Mouse (Mus musculus) CH12.LX (cell line): ENCODE data around the gene Rtn3. TPM values are rescaled to one million over a fixed set of nuclear protein-coding genes. Genes with fewer than 3 reads are reported as not detected.
"Not testable (repeated sequence)": the region's sequence is repeated elsewhere in the genome, so short reads cannot be mapped to it uniquely, and the experiment has no call there.

Experiments used
- DNase-seq: peaks from one replicate; pipeline ENCODE4 v3.0.0-alpha.2; 2013; ENCODE audit errors: extremely low read depth
- H3K27ac ChIP-seq: 2 replicates; pipeline ENCODE4 v1.5.1; 2012; ENCODE audit warnings: low read depth, mild to moderate bottlenecking, control low read depth, moderate library complexity; ENCODE audit not compliant: insufficient read depth
- H3K27me3 ChIP-seq: replicated peaks from 2 replicates; pipeline ENCODE3; 2012; ENCODE audit warnings: inconsistent platforms
- H3K36me3 ChIP-seq, 2 experiments: replicated peaks in 1 of 2; 2 replicates each; pipeline versions ENCODE3 to v1.6.1; 2012; ENCODE audit warnings: inconsistent platforms in 1 of 2, low read length in 1 of 2, mild to moderate bottlenecking in 1 of 2, mixed read lengths in 1 of 2, moderate library complexity in 1 of 2; ENCODE audit not compliant: control insufficient read depth in 1 of 2, insufficient read depth in 1 of 2
- H3K4me1 ChIP-seq, 2 experiments: 2 replicates each; pipeline ENCODE4 v1.6.1; 2012; ENCODE audit warnings: inconsistent platforms in 1 of 2, moderate library complexity in 1 of 2; ENCODE audit not compliant: insufficient read depth in 2 of 2, control insufficient read depth in 1 of 2
- H3K4me2 ChIP-seq: 2 replicates; pipeline ENCODE4 v1.6.1; 2012; ENCODE audit warnings: low read depth, mild to moderate bottlenecking, control low read depth; ENCODE audit not compliant: poor library complexity, insufficient read depth, severe bottlenecking
- H3K4me3 ChIP-seq, 3 experiments: fragments of 150-350 bp in 1 of 3; sonication (generic) in 1 of 3; replicated peaks in 1 of 3; 2 replicates each; pipeline versions ENCODE3 to v1.5.1; 2011 to 2012; ENCODE audit warnings: low read depth in 2 of 3, low read length in 2 of 3, mild to moderate bottlenecking in 2 of 3, moderate library complexity in 2 of 3, control low read depth in 1 of 3, improper control_type of control experiment in 1 of 3, inconsistent platforms in 1 of 3, mixed read lengths in 1 of 3; ENCODE audit not compliant: poor library complexity in 1 of 3
- H3K79me2 ChIP-seq: replicated peaks from 2 replicates; pipeline ENCODE4 v1.6.1; 2012; ENCODE audit warnings: mild to moderate bottlenecking, moderate library complexity; ENCODE audit not compliant: control insufficient read depth, poor library complexity, insufficient read depth, severe bottlenecking; ENCODE audit errors: extremely low read depth
- H3K9ac ChIP-seq: 2 replicates; pipeline ENCODE4 v1.6.1; 2012; ENCODE audit warnings: low read depth, mild to moderate bottlenecking, control low read depth, moderate library complexity; ENCODE audit not compliant: insufficient read depth
- H3K9me3 ChIP-seq: replicated peaks from 2 replicates; pipeline ENCODE3; 2012; ENCODE audit warnings: low read length, inconsistent platforms, mixed read lengths
- BHLHE40 ChIP-seq: IDR thresholded peaks from 2 replicates; pipeline ENCODE4 v1.6.1; 2011; ENCODE audit warnings: mild to moderate bottlenecking, low read depth, low read length, improper control_type of control experiment
- CHD1 ChIP-seq: IDR thresholded peaks from 2 replicates; pipeline ENCODE4 v1.6.1; 2012; ENCODE audit warnings: low read depth, low read length, improper control_type of control experiment, inconsistent platforms
- CHD2 ChIP-seq: IDR thresholded peaks from 2 replicates; pipeline ENCODE4 v1.6.1; 2011; ENCODE audit warnings: low read length, improper control_type of control experiment
- EP300 ChIP-seq: IDR thresholded peaks from 2 replicates; pipeline ENCODE4 v1.6.1; 2011; ENCODE audit warnings: low read length, improper control_type of control experiment
- JUND ChIP-seq: conservative IDR thresholded peaks from 2 replicates; pipeline ENCODE4 v1.6.1; 2011; ENCODE audit warnings: low read depth, low read length, improper control_type of control experiment
- KAT2A ChIP-seq: IDR thresholded peaks from 2 replicates; pipeline ENCODE4 v1.6.1; 2012; ENCODE audit warnings: low read length, improper control_type of control experiment, inconsistent platforms; ENCODE audit not compliant: insufficient replicate concordance
- SIN3A ChIP-seq: IDR thresholded peaks from 2 replicates; pipeline ENCODE4 v1.6.1; 2012; ENCODE audit warnings: low read length, improper control_type of control experiment, inconsistent platforms
- UBTF ChIP-seq: IDR thresholded peaks from 2 replicates; pipeline ENCODE4 v1.6.1; 2012; ENCODE audit warnings: low read depth, mild to moderate bottlenecking, inconsistent platforms, low read length, improper control_type of control experiment, moderate library complexity
- ZC3H11A ChIP-seq: IDR thresholded peaks from 2 replicates; pipeline ENCODE4 v1.6.1; 2012; ENCODE audit warnings: low read depth, mild to moderate bottlenecking, inconsistent platforms, low read length, improper control_type of control experiment
- ZNF384 ChIP-seq: IDR thresholded peaks from 2 replicates; pipeline ENCODE4 v1.6.1; 2012; ENCODE audit warnings: low read depth, low read length, improper control_type of control experiment, inconsistent platforms
- dilution Hi-C: fragments of 300-500 bp; cut with MboI; formaldehyde crosslinking; loops from 2 replicates; pipeline ENCODE4 v1.14.3; 2020; ENCODE audit warnings: low sequenced_read_pairs; ENCODE audit not compliant: extremely low pct_unique_long_range_greater_than_20kb, extremely low pct_ligation_motif_present
- in situ Hi-C: fragments of 300-500 bp; cut with MboI; formaldehyde crosslinking; loops from 3 replicates; pipeline ENCODE4 v1.14.3; 2019; ENCODE audit warnings: low sequenced_read_pairs, low pct_ligation_motif_present, low pct_unique_long_range_greater_than_20kb, mixed read lengths
- polyA plus RNA-seq: library from polyadenylated mRNA; unstranded; fragments of >175 nt; gene quantifications from 2 replicates; pipeline ENCODE4 v1.2.1, GENCODE M21; 2012; ENCODE audit warnings: low read depth; ENCODE audit not compliant: insufficient read length
- total RNA-seq, 2 experiments: library from RNA; depleted of rRNA; stranded (reverse); fragments of 300-350 nt in 1 of 2; fragments of >200 nt in 1 of 2; gene quantifications; 2 replicates each; pipeline ENCODE4 v1.2.3; 2012 to 2014

Gene Rtn3
- total and polyA plus RNA-seq, 3 experiments: 32.7 to 102 (median 39.1) TPM

DNA sequence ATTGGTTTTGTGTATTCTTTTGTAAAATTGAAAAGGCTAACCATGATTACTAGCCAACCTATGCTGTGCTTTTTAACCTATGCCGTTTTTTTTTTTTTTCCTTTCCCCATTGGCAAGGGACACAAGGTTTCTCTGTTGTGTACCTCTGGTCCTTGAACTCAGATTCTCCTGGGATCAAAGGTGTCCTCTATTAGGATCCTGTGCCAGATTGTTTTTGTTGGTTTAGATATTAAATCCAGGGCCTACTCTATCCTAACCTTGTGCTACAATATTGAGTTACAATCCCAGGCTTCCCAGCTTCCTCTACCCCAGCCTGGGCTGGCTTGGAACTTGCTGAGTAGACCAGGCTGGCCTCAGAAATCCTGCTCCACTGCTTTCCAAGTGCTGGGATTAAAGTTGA, 17.6 kb upstream of the Rtn3 start:
- no peaks in the 10 kb centered on the region for H3K27me3 ChIP-seq
- DNase-seq: no peak

DNA sequence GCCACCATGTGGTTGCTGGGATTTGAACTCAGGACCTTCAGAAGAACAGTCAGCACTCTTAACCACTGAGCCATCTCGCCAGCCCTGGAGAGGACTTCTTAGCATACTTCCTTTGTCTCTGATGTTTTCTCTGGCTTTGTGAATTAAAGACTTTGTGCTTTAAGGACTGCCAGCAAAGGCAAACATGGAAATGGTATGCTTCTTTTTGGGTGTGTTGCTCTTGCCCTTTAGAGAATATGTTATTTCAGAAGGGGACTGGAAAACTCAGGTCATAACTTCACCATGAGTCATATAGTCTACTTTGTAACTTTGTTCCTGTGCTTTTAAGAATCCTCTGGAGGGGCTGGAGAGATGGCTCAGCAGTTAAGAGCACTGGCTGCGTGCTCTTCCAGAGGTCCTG, 15.7 kb upstream of the Rtn3 start:
- H3K4me1 ChIP-seq: peaks cover 0 to 3% of the 10 kb centered on the region in 2 experiments; a peak in 1 of 4 replicates

More for the DNA sequence above, 17.6 kb upstream of the Rtn3 start:
- in situ Hi-C loops: no loop called here
- Histone ChIP-seq H3K79me2 (peaks cover 9% of the 10 kb centered on the region), H3K27ac (no peak overlapping the region), H3K4me1 (peaks cover 0 to 3% of the 10 kb centered on the region in 2 experiments; a peak in 1 of 4 replicates), H3K9me3 (no peaks in the 10 kb centered on the region), H3K36me3 (peaks cover 0 to 1% of the 10 kb centered on the region in 2 experiments), H3K4me2 (no peak overlapping the region), H3K4me3 (no peak overlapping the region), H3K9ac (no peak overlapping the region)
- TF ChIP-seq UBTF (no peak), KAT2A (no peak), JUND (no peak)
- dilution Hi-C loops: no loop called here

GRCm38 (mm10) chr19:7496070-7496469, 13.0 kb upstream of the Rtn3 start:
- H3K4me2 ChIP-seq, dilution Hi-C loops, H3K79me2 ChIP-seq, in situ Hi-C loops, H3K4me3 ChIP-seq, H3K36me3 ChIP-seq, H3K27me3 ChIP-seq, H3K4me1 ChIP-seq, H3K9me3 ChIP-seq, H3K27ac ChIP-seq, DNase-seq: not testable (repeated sequence)
- H3K9ac ChIP-seq: peak overlapping the region; percentile 84; the same call in 1 of the 2 replicates
- peak; percentile 50 for TF ChIP-seq ZNF384

More for the DNA sequence above, 15.7 kb upstream of the Rtn3 start:
- H3K4me3 ChIP-seq: no peak overlapping the region
- H3K4me2 ChIP-seq: no peak overlapping the region
- DNase-seq: no peak
- H3K9me3 ChIP-seq: no peaks in the 10 kb centered on the region
- dilution Hi-C loops: no loop called here
- TF ChIP-seq CHD1 (no peak), UBTF (no peak), SIN3A (no peak), EP300 (0 out of 2 replicates have a peak, but pooled peaks have one; percentile 21), CHD2 (no peak), BHLHE40 (no peak), ZC3H11A (no peak)
- in situ Hi-C loops: no loop called here
- no peak overlapping the region for H3K27ac ChIP-seq
- peaks cover 10% of the 10 kb centered on the region for H3K79me2 ChIP-seq
- H3K36me3 ChIP-seq: peaks cover 0 to 1% of the 10 kb centered on the region in 2 experiments
- no peak overlapping the region for H3K9ac ChIP-seq
- H3K27me3 ChIP-seq: no peaks in the 10 kb centered on the region
